Mouse (Mus musculus): ENCODE measurements at regions not wholly inside any gene's neighbourhood (a gene's known extent, or its start where the extent isn't known, plus 50 kb on each side); places are given as distances from the start of the nearest gene placed in this dataset.
A peak's percentile ranks its signal among the peaks of the same experiment; 100 is the strongest.

DNA sequence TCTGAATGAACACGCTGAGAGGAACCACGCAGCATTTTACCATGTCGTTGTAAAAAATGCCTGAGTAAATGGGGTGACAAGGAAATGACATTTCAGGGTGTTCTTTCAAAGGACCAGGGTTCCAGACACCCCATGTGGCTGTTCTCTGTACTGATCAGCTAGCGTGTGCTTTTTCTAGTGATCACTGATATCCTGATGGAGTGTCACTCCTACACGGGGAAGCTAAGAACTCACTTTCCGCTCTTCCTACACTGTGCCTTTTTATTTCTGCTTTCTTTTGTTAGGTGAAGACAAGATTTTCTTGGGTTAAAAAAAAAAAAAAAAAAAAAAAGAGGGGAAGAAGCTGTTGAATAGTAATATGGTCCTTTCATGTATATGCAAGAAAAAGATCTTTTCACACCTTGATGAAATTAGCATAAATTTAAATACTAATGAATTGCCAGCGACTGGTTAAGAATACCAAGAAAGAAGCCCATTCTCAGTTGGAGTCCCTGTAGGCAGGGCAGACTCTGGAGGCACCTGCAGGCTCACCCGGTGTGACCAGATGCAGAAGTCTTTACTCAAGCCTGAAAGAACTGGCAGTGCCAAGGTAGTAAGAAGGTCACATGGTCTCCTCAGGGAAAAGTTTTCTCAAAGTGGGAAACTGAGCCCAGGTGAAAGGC, 270.2 kb upstream of the Irx2 start:
- no peak for DNase-seq

DNA sequence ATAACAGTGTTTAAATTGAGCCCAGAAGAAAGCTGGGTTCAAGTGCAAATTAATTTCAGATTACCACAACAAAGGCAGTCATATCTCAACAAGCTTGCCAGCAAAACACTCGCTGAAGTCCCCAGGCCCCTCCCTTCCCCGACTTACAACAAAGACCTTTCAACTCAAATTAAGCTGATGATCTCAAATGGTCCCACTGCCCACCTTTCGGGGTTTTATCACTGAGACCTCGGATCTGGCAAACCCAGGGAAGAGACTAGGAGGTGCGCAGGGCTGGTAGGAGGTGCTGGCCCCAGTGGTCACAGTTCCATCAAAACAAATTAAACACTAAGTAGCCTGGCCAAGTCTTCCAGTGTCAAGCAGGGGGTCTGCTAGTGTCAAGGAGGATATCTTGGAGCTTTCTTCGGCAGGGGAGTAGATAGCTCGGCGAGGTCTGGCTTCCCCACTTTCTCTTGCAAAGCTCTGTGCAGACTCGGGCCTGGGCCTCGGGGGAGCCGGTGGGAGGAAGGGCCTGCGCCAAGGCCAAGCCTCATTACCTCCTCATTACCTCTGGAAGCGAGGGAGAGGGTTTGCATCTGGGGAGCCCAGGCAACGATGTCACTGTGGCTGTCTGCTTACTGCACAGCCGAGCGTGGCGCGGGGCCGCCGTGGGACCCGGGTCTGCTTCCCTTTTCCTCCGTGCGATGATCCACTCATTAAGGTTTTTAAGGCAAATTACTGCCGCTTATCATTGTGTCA, 262.9 kb upstream of the Irx2 start:
- DNase-seq = no peak

DNA sequence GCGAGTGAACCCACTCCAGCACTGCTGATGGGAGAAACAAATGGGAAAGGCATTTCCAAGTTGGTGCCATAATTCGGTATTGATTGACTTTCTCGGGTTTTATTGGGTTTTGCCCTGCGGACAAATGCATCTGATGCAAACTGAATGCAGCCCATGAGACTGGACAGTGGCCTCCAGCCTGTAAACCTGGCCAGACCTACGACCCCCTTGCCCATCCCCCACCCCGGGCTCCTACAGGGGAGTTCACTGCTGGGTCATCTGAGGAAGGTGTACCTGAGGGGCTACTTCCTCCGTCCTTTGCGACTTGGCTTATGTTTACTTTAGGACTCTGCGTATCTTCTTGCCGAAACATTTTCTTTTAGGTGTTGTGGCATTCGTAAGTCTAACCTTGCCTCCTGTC, 262.3 kb upstream of the Irx2 start:
- no peak for DNase-seq

DNA sequence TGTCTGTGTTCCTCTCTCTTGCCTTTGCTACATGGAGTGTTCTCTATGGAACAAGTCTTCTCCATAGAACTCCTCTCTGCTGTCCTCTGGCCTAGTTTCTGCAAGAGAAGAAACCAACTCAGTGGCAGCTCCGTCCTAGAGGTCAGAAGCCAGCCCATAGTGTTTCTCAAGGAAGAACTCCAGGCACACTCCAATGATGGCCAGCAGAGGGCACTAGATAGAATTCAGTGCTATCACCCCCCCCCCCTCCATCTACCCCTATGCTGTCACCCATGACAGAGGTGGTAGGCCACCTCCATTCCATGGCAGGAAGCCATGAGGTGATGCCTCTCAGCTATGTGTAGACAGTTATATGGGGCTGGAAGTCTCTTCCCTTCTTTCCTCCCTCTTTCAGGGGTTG, 258.5 kb upstream of the Irx2 start:
- DNase-seq = no peak

DNA sequence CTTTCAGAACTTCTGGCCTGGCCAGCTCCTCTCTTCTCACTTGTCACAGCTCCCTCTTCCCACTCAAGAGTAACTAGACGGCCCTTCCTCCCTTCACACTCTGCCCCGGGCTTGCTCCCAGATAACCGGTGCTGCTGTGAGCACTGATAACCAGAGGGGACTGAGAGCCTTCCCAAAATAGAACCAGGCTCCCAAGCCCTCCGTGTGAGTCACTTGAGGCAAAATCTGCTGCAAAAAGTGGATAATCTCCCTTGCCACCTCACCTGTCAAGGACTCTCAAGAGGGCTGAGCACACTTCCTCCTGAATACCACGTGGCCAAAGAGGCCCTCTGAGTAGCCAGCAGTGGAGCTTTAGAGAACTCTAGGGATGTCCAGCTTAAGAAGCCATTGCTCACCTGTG, 257.6 kb upstream of the Irx2 start:
- DNase-seq = no peak

DNA sequence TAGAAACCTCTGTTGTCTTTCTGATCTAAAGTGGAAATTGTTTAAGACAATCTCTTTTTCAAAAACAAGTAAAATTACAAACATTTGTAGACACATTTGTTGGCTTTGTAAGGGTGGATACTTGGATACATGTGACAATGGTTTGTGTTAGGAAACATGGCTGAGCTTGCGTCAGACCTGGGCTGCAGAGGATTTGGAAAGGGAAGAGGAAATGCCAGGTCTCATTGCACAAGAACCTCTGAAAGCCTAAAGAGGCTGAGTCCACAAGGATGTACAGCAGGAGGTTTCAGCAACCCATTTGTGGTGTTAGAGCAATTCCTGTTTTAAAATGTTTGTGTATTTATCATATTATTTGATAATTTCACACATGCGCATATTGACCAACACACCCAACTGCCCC, 235.3 kb upstream of the Irx2 start:
- no peak for DNase-seq

DNA sequence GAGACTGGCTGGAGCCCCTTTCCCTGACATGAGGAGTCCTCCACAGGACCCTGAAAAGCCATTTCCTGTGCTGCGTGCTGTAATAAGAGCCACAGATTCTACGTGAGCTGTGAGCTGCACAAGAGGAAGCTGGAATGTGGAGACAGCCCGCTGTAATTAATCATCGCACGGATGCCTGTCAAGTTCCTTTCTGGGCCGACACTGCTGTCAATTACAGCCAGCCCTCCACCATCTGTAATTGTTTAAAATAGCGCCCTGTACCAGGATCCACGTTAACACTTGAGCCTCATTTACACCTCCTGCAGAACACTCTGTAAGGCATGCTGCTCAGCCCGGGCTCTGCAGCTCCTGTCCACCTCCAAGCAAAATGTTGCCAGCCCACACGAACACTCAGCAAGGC, 227.9 kb upstream of the Irx2 start:
- peak; percentile 84 for DNase-seq

DNA sequence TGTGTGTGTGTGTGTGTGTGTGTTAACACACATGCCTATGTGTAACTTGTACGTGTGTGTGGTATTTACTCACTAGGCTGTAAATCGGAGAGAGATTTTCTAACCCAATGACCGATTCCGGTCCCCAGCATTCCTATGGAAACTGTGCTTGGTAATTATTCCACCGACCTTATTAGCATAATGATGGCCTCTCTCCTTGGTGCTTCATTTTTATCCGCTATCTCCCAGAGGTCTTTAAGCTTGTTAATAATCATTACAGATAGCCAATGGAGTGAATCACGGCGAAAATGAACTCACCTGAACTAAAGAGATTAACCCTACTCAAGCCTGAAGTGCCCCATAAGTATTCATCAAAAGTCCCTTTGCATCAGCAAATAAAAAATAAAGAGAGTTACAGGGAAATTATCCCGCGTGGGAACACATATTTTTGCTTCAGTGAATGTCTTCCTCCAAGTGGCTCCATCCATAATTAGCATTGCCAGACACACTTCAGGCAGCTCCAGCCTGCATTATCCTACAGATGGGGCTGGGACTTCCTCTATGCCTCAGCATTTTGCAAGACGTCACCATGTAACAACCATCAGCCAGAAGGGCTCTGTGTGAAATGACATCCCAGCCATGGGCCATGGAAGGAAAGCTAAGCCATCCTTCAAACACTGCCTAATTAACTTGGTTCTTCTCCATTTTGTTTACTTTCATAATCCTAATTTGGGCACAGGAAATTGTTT, 219.2 kb upstream of the Irx2 start:
- DNase-seq = no peak

DNA sequence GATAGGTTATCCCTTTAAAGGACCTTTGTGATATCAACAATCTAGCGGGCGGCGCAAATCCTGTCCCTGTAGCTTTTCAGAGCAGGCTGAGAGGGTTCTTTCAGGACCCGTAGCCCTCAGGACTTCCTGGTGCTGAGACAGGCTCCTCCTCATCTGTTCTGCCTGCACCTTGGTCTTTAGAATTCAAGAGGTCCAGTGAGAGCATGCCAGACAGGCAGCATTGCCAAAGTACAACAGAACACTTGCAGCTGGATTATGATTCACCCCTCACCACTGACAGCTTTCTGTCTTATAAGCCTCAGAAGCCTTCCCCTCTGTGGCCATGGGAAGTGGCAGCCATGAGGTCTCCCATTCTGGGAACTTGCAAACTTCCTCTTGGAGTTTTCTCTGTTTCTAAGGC, 216.0 kb upstream of the Irx2 start:
- DNase-seq = no peak

DNA sequence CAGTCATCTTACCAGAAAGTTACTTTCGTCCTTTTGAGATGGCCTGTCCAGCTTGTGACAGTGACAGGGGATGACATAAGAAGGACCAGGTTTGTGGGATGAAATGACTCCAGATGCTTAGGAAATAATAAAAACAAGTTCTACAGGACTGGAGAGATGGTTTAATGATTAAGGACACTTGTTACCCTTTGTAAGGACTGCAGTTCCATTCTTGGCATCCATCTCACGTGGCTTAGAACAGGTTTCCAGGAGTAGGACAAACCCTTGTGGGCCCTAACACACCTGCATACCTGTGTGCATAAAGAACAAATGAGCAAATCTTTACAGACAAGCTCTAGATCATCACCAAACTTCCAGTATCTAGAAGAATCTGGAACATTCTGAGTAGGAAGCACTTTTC, 211.6 kb upstream of the Irx2 start:
- no peak for DNase-seq

DNA sequence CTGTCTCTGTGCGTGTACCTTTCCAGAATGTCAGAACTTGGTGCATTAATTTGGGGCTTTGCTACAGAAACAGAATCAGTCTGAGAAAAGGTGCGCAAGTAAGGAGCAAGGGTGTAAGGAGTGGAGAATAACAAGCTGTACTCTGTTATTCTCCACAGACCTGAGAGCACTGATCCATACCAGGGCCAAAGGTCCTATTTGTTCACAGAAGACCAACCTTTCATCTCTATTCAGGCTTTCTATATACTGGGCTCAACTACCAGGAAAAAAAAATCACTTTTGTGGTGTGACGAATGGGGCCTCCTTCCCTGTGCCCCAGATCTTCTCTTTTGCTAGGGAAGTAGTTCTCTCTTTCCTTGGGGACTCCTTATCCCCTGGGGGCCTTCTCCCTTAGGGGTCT, 210.8 kb upstream of the Irx2 start:
- DNase-seq = no peak

DNA sequence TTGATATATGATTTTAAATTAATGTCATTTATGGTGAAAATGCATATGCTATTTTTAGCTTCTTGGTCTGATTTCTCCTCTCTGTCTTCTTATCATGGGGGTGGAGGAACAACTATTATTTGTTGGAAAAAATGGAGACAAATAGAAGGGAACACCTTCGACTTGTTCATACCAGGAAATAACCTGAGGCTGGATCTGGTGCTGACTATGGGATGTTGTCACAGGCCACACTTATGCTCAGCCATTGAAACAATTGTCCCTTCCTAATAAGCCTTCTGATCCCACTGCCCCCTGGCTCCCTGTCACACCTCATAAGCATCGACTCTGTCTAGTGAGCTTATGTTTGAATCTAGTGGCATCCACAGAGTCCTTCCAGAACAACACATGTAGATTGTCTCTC, 210.3 kb upstream of the Irx2 start:
- DNase-seq = no peak

DNA sequence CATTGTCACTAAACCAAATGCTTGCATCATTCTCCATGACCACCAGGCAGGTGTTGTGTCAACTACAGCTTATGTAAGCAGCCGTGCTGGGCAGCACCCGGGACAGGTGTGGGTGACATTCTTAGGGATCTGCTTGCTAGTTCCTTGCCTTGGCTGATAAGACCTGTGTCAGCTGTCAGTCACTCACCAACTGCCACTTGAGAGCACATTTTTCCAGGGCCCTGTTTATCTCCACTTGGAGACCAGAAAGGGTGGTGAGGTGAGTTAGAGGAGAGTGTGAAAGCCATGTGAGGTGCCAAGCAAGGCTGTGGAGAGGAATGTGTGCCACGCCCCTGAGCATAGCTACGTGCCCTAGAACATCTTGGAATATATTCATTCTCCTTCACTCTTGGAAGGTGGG, 209.1 kb upstream of the Irx2 start:
- DNase-seq = no peak

DNA sequence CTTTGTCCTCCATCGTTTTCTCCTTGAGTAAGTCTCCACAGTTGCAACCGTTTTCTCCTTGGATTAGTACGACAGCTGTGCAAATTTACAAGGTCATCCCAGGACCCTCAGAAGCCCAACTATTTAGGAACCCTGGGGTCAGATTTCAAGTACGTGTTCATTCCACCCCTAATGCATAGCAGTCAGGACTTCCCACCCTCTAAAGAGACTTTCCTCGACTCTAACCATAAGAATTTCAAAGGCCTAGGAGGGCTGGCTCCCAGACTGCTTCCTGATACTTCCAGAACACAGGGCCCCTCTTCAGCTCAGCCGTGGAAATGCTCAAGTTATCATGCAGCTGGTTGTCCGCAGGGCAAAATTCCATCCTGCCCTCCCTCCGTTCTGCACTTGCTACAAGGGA, 202.7 kb upstream of the Irx2 start:
- no peak for DNase-seq

DNA sequence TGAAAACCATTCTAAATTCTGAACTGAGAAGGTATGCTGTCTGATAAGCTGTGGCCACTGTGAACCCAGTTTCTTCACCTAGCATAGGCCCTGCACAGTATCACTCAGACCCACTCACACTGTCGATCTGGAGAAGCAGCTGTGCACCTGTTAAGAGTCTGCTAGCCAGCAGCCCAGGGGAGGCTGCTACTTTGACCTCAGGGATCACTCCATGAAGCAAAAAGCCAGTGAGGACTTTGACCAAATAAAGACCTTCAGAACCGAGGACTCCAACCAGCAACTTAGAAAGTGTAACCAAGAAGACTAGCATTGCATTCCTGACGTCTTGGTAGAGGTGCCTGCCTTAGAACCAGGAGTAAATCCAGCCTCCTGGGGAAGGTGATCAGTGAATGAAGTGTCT, 183.3 kb upstream of the Irx2 start:
- DNase-seq = no peak

DNA sequence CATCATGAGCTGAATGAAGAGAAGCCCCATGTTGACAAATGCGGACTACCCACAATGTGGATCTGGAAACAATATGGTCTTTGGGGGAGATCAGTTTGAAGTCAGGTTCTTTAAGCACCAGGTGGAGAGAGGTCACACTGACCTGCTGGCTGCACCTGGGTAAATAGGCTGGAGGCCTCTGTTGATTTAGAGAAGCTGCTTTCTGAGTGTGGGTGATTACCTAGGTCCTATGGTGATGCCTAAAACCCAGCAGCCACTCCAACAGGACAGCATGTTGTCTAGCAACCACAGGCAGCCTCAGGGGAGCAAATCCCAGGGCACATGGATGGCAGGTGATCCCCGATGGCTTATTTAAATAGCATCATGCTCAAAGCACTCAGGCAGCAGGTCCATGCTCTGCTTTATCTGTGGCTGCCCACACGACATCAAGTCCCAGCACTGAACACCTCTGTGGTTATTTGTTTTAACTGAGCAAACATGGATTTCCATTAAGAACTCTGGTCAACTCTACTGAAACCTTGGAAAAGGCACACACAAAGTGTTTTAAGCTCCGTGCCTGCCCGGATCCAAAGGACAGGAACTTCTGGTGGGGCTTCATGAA, 180.1 kb upstream of the Irx2 start:
- DNase-seq = no peak

DNA sequence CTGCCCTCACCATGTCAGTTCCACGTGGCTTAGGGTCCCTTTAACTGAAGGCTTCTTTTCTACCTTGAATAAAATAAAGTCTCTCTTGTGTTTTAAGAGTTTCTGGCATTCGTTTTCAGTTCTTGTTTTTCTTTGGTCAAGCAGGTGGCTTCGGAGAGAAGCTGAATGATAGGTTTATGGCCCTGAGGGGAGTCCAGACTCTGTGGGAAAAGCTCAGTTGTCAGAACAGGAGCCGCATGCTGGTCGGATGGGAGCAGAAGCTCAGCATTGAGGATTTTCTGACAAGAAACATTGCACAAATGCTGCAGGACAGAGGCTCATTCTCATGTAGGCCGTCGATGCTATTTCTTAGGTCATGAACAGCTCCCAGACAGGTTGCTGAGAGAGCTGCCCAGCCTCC, 133.3 kb upstream of the Irx2 start:
- no peak for DNase-seq

DNA sequence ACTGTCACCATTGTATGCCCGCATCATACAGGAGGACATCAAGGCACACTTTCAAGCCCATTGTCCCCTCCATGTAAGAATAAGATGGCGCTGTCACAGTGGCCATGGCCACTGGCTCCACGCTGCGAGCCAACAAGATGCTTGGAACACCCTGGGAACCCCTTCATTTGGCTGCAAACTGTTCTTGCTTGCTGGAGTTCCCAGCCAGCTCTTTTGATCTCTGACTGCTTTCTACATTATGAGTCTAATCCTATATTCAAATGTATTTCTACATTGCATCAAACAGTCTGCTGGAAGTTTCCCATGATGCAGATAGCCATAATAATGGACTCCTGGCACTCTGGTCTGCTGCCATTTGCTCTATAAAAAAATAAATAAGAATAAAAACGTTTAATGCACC, 131.6 kb upstream of the Irx2 start:
- no peak for DNase-seq

DNA sequence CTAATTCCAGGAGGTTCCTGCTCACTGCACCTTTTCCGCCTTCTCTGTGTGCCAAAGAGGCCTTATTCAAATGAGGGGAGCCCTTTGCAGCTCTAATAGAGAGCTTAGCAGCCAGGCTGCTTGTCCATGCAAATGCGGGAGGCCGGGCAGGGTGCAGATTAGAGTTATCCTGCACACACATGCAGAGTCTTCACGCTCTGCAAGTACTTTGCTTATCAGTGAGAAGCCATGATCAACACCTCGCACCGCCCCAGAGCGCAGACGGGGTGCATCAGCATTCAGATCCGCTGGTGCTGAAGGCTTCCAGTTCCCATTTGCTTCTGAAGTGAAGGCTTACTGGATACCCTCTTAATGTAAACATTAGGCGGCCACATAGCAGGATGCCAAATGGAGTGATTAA, 131.1 kb upstream of the Irx2 start:
- no peak for DNase-seq

DNA sequence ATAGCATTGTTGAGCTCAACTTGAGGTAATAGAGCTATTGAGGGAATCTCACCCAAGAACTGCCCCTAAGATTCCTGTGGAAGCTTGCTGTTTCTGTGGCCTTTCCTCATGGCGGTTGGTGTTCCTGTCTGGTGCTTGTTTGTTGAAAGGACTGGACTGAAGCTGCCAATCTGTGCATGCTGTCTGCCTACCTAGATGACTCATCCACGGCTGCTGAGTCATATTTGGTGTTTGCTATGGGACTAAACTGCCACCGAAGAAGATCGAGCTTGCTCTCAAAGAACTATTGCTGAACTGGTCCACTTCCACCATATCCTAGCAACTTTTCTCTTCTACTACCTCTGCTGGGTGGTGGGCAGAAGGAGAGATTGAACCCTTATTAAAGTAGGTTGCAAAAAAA, 122.7 kb upstream of the Irx2 start:
- peak; percentile 38 for DNase-seq

DNA sequence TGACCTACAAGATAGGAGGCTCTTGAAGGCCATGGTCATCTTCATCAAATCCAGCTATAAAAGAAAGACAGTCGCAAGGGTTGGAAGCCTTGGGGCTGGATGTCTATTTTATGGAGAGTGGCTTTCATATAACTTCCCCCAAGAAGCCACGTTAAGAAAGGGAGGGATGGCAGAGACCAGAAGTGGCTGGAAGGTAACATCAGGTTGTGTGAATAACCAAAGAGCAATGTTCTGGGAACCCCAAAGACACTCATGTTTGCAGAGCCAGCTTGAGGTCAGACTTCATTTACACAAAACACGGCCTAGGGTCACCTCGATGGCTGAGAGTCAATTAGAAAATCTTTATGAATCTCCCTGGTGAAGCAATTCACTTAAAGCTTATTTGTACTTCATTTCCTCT, 90.0 kb upstream of the Irx2 start:
- no peak for DNase-seq

DNA sequence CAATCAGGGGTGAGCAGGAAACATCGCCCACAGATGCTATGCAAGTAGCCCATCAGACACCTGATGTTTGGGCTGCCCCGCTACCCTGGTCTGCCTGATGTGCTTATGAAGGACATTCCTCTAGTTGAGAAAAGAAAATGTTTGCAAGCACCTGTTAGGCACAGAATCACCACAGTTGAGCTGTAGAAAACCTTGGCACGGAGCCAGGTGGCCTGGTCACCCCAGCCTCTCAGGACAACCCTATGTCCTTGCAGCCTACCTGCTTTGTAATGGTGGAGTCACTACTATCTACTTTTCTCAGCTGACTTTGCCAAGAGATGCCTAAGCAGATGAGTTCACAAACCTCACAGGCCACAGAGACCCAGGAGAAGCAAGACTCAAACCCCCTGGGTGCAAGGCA, 86.9 kb upstream of the Irx2 start:
- DNase-seq = no peak

DNA sequence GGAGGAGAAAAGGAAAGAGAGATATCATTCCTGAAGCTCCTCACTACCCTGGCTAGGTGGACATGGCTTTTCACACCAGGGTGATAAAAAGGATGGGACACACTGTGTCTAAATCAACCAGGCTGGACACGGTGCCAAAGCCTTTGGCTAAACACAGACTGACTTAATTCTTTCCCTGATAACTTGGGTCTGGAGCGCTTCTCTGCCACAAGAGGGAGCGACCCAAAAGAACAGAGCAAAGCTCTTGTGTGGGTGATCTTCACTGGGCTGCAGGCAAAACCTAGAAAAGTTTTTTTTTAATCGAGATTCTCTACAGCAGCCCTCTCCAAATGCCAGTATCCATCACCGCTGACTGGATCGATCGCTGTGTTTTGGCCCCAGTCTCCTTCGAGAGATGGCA, 70.7 kb upstream of the Irx2 start:
- DNase-seq = no peak

DNA sequence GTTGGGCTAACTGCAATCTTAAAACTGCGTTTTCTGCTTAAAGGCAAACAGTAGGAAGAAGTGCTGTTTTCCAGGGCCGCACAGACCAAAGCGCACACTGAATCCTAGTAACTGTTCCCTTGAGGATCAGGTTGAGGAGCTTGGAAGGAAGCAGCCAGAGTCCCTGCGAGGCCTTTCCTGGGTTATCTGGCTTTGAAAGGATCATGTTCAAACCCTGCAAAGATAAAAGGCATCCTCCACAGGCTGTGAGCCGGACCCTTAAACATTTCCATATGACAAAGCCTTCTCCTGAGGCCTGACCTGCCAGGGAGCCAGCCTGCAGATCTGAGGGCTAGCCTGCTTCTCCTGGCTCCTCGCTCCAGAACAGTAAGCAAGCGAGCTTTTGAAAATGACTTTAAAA, 56.7 kb upstream of the Irx2 start:
- DNase-seq = no peak

Data from right cerebral cortex, adult 18-20 months (tissue).